Mouse (Mus musculus): ENCODE data around the gene Kdelr1.
A peak's percentile ranks its signal among the peaks of the same experiment; 100 is the strongest.

Kdelr1 gene

GRCm38 (mm10) chr7:45872624-45873023, at the start of gene Kdelr1:
TSS of gene Kdelr1 (plus strand) at chr7:45872772.
- peak; percentile 88 for DNase-seq

- no peak for DNase-seq
Measured at GRCm38 (mm10) chr7:45824598-45824997, 48.0 kb upstream of the Kdelr1 start, which contains the start of gene Kcnj14. TSS of gene Kcnj14 (minus strand) at chr7:45824782.

GRCm38 (mm10) chr7:45826631-45827030, 45.9 kb upstream of the Kdelr1 start:
- DNase-seq = no peak

- peak; percentile 87 for DNase-seq
Measured at GRCm38 (mm10) chr7:45830427-45831127, 42.0 kb upstream of the Kdelr1 start, which contains the start of gene Grwd1. TSS of gene Grwd1 (minus strand) at chr7:45830944.

GRCm38 (mm10) chr7:45831128-45831525, 41.4 kb upstream of the Kdelr1 start:
- DNase-seq = no peak

GRCm38 (mm10) chr7:45832428-45832827, 40.1 kb upstream of the Kdelr1 start:
- DNase-seq = no peak

- peak; percentile 50 for DNase-seq
Measured at GRCm38 (mm10) chr7:45833148-45833790, 39.3 kb upstream of the Kdelr1 start.

GRCm38 (mm10) chr7:45833924-45834323, 38.6 kb upstream of the Kdelr1 start:
- no peak for DNase-seq

- DNase-seq = no peak
Measured at GRCm38 (mm10) chr7:45842950-45843744, 29.4 kb upstream of the Kdelr1 start.

GRCm38 (mm10) chr7:45848447-45849027, 24.0 kb upstream of the Kdelr1 start:
- DNase-seq = no peak

GRCm38 (mm10) chr7:45850661-45851060, 21.9 kb upstream of the Kdelr1 start:
- DNase-seq = no peak

- no peak for DNase-seq
Measured at GRCm38 (mm10) chr7:45853089-45853488, 19.5 kb upstream of the Kdelr1 start.

- DNase-seq = no peak
Measured at GRCm38 (mm10) chr7:45856950-45857901, 15.3 kb upstream of the Kdelr1 start.

GRCm38 (mm10) chr7:45859008-45859407, 13.6 kb upstream of the Kdelr1 start:
- no peak for DNase-seq

GRCm38 (mm10) chr7:45862804-45863203, 9.8 kb upstream of the Kdelr1 start:
- no peak for DNase-seq

- DNase-seq = no peak
Measured at GRCm38 (mm10) chr7:45864435-45864834, 8.1 kb upstream of the Kdelr1 start.

GRCm38 (mm10) chr7:45865925-45866910, 6.4 kb upstream of the Kdelr1 start:
- DNase-seq = peak; percentile 85

- DNase-seq = no peak
Measured at GRCm38 (mm10) chr7:45867871-45868270, 4.7 kb upstream of the Kdelr1 start.

GRCm38 (mm10) chr7:45869107-45869670, 3.4 kb upstream of the Kdelr1 start:
- no peak for DNase-seq

GRCm38 (mm10) chr7:45869787-45870186, 2.8 kb upstream of the Kdelr1 start:
- no peak for DNase-seq
